Mouse (Mus musculus) gastrocnemius, adult 8-10 months (tissue): Measurements from ENCODE around the gene Ramp1. TPM values are rescaled to one million over a fixed set of nuclear protein-coding genes. Genes with fewer than 3 reads are reported as not detected.

Source experiments
- DNase-seq, 2 experiments: peaks; one replicate each; pipeline ENCODE4 v3.0.0; 2022; ENCODE audit warnings: low spot score in 2 of 2
- total RNA-seq, 4 experiments: library from RNA; stranded (reverse); gene quantifications; 2 replicates each; pipeline ENCODE4 v1.2.4; 2022

The Ramp1 gene
- total RNA-seq = 10 to 100 TPM; 10.7 to 19.5 (median 15.8) TPM

DNA sequence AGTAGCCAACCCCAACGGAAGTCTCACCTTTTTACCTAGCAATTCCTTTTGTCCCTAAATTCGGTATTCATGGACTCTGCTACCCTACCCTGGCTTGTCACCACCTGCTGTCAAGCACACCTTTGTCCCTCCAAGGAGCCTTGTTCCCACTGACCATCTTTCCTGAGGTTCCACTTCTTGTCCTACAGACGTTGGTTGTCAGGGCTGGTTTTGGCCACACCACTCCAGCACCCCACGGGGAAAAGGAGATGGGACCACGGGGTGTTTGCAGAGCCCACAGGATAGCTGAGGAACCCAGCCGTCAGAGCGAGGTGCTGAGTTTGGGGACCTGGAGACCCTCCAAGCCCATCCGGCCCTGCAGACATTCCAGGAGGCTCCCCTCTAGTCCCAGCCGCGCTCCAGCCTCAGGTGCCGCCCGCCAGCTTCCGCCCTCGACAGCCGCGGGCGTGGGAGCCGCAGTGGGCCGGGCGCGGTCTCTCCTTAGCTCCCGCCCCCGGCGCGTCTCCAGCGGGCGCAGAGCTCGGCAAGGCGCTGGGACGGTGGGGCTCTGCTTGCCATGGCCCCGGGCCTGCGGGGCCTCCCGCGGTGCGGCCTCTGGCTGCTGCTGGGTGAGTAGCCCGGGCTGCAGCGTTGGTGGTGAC lies at the start of gene Ramp1:
Gene Ramp1 (plus strand): TSS at position 290 of the 641 bp plus-strand sequence.
- peak; percentile 15 to 36 for DNase-seq

DNA sequence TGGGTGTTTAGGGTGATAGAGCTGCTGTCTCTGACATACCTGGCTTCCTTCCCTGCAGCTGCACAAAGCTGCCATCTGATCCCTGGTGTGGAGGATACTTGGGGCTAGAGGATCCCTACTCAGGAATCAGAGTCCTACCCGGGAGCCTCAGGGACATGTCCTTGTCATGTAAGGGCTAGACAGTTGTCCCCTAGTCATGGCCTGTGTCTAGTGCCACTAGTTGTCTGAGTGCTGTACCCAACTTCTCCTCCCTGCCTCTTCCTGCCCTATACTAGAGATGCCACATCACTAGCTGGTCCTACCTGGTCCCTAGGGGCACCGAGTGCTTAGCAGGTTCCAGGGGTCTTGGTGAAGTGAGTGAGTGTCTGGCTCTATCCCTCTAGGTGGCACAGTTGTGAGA lies 42.6 kb upstream of the Ramp1 start:
- no peak for DNase-seq

DNA sequence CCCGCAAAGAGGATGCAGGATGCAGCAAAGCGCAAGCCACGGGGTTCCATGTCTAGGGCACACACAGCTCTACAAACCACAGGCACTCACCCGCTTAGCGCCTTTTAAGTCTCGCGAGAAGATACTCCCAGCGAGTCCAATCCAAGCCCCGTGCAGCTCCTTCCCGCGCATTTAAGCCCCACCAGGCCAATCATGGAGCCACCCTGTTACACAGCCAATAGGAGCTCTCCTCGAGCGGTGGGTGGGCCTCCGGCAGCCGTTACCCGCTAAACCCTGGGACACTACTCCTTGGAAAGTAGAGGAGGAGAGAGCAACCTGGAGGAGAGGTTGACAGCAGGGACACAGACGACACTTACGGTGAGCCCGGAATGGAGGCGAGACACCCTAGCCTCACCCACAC lies 34.8 kb upstream of the Ramp1 start, which contains the start of gene Rbm44:
Gene Rbm44 (plus strand): TSS at position 277 of the 400 bp plus-strand sequence.
- no peak for DNase-seq

DNA sequence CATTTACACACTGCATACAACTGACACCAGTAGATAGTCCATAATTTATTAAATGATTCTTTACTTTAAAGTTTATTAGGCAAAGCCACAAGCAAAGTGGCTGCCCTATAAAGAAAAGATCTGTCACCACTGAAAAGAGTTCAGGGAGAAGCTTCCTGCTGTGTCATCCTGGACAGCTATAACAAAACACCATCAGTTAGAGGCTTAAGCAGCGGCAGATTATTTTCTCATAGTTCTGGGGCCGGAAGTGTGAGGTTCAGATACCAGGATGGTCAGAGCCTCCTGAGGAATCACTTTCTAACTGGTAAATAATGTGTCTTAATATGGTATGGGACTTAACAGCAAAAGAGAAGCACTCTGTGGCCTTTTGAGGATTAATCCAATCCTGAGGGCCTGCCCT lies 28.1 kb upstream of the Ramp1 start:
- no peak for DNase-seq

DNA sequence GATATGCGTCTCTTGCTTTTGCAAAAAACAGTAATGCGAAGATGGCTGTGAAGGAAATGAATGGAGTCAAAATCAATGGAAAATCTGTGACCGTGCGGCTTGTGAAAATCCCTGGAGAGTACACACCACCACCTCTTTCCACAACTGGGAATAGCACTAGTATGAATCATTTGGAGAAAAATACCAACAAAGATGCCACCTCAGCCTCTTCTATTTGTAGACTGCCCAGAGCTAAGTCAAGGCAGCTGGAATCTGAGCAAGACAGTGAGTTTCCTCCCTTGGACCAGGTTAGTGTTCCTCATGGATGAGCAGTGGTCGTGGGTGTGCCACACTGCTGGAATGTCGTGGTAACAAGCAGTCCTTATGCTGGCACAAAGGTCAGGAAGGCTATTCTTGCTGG lies 12.8 kb upstream of the Ramp1 start:
- no peak for DNase-seq

DNA sequence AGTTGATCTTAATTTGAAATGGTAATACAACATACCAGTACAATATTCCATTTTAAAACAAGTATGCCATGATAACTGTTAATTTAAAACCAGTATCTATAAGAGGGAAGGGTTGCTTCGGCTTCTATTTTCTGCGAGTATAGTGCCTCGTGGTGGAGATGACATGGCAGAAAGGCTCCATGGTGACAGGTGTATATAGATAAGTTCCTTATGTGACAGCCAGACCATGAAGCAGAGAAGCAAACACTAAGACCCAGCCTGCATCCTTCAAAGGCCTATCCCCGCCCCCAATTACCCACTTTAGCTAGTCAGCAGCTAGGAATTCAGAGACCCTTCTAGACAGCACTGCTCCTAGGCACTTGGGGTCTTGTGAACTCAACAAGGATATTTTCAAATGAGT lies 10.5 kb upstream of the Ramp1 start:
- DNase-seq = no peak

DNA sequence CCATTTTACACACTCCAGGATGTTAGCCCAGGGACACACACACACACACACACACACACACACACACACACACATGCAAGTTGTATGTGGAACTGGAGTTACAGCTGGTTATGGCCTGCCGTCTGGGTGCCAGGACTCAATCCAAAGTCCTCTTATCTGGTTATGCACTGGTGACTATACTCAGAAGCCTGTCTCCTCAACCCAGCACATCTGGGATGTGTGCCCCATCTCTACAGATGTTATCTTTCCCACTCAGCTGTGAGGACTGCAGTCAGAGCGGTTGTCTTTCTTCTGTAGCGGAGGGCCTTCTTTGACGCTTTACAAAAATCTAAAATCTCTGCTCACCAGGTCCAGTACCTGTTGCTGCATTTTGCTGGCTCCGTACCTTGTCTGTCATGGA lies 4.8 kb upstream of the Ramp1 start:
- DNase-seq = no peak

DNA sequence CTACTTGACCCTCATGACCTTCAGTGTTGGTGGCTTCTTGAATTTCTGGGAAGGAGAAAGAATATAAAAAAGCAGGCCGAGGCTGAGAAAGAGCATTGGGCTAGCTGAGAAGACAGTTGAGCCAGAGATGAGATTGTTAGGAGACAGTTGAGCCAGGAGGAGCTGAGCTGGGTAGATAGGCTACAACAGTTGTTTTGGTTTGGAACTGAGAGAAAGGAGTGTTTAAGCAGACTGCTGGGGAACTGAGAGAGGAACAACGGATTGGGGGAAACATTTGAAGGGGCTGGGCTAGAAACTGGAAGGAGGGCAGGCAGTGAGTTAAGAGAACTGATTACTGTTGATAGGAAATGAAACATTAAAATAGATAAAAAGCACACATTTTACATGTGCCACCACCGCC lies 3.6 kb upstream of the Ramp1 start:
- DNase-seq = no peak

DNA sequence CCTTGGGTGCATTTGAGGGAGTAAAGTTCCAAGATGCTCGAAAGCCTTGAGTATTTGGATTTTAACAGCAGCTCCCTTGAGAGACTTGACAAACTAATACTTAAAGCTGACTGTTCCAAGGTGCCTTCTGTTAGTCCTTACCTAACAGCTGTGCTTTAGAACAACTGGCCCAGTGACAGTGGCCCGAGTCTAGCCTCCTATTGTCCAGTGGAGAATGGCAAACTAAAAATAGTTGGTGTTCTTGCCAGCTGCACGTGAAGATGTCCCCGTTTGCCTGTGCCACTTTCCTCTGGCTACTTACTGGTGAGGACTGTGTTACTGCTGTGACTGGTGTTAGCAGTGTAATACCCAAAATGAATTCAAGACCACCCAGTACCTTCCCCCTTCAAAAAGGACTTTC lies 2.8 kb upstream of the Ramp1 start:
- DNase-seq = no peak

DNA sequence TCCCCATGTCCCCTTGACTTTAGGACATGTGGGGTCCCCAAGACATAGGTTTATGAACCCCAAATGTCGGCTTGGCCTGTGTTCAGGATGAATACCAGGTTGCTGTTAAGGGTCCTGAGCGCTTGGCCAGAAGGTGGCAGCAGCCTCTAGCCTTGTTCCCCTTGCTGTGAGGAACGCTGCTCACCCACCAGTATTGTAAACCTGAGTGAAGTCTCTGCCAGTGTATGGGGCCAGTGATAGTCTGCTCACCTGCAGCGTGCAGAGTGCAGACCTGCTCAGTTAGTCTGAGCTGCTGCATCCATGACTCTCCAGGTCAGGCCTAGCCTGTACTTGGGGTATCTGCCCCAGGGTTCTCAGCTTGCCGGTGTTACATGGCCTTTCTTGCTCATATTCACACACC lies 536 bp upstream of the Ramp1 start:
- peak; percentile 42 to 59 for DNase-seq

DNA sequence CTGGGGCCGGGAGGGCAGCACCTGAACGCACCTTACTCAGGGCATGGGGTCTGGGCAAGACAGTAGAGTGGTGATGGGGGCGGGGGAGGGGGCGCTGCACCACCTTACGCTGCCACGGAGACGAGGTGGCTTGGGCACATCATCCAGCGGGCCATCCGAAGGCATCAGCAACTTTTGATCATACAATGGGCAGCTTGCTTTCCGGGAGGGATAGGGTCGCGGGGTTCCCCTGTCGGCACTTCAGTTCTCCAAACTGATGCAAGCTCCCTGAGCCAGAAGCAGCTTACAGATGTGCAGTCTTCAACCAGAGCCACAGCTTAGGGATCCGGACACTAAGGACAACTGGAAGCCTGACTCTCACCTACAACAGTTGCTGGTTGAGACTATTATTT lies 548 bp downstream of the Ramp1 start:
- DNase-seq = no peak

DNA sequence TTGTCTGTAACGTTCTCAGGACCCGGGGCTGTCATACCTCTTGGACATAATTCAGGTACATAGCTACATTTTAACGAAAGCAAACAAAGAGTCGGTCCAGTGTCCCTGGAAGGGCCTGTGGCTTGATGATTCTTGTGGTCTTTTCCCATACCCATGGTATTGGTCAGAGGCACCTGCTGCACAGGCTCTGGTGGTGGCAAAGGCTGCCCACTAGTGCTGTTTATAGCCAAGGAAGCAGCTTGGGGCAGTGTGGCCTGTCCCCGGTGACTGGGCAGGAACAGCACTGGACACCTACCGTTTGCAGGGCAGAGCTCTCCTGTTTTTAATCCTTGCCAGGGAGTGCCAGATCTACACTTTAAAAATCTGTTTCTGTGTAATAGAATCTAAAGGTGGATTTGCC lies 1.1 kb downstream of the Ramp1 start:
- peak in 1 of 2 experiments; percentile 22 for DNase-seq

DNA sequence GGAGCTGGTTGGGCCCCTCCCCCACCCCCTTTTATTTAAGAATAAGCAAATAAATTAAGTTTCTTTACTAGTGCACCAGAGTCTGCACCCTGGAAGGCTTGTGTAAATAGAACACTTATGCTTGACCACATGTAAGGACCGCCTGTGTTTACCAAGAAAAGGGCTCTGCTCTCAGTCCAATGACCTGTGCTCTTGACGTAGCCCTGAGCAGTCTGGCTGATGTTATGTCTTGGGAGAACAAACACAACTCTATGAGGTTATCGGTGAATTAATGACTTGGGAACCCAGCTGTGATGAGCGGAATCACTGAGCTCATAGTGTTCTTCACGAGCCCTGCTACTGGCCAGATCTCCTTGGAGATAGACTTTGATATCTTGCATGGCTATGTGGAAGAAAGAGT lies 1.6 kb downstream of the Ramp1 start:
- peak in 1 of 2 experiments; percentile 18 for DNase-seq

DNA sequence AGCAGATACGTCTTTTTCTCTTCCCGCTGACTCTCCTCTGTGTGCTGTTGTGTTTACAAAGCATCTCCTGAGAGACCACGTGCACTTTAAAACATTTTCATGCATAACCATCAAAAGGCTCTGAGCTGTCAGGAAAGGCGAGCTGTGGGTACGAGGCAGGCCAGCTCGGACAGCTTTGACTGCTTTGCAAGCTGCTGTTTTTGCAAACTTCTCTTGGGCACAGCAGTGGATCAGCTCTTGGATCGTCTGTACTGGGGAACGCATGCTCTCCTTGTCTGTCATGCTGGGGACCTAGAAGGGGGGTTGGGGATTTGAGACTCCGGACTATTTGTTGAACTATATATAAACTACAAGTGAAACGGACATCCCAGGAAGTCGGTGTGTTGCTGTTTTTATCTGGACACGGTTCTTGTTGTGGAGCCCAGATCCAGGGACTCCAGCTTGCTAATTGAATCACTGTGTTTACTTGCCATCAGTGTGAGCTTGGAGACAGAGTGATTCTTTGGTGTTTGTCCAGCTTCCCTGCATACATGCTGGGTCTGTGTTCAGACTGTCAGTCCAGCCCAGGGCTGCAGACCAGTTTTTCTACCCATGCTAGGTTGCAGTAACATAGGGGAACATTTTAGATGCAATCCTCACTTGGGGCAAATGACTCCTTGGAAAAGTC lies 2.3 kb downstream of the Ramp1 start:
- no peak for DNase-seq

DNA sequence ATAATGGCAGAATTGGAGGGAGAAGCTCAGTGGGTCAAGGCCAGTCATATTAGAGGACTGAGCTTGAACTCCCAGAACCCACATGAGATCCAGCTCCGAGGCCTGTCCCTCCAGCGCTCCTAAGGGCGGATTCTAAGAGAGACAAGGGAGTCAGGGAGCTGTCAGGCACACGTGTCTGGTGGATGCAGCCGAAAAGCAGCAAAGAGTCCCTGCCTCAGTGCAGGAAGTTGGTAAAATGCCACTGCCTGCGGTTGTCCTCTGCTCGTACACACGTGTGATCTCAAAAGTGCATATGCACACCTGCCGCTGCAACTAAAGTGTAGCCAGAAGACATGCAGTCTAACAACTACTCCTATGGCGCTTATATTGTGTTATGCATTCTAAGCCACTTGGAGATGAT lies 3.7 kb downstream of the Ramp1 start:
- no peak for DNase-seq

DNA sequence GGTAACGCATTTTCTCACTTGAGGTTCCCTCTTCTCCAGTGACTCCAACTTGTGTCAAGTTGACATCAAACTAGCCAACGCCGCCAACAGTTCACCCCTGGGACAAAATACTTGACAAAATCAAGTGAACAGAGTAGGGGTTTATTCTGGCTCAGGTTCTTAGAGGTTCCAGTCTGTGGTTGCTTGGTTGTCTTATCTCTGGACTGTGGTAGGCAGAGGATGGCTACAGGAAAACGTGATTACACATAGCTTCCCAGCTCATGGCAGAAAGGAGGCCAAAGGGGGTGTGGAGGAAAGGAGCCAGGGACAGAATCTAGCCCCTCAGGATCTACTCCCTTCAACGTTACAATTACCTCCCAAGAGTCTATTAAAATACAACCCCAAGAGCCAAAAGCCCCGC lies 7.1 kb downstream of the Ramp1 start:
- no peak for DNase-seq

DNA sequence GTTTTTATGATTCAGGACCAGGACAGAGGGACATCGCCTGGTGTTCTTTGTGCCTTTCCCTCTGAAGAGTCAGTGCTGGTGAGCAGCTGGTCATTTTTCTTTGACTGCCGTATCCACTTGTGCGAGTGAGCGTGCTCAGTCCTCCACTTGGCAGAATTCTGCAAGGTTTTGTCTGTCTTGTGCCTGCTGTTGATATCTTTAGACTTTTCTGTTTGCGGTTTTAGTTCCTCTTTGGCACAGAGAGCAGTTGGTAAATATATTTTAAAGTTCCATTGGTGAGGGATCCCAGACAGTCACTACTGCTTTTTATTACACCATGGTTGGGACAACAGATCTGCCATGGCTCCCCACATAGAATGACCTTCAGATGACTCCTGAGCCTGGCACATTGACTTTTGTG lies 7.7 kb downstream of the Ramp1 start:
- no peak for DNase-seq

DNA sequence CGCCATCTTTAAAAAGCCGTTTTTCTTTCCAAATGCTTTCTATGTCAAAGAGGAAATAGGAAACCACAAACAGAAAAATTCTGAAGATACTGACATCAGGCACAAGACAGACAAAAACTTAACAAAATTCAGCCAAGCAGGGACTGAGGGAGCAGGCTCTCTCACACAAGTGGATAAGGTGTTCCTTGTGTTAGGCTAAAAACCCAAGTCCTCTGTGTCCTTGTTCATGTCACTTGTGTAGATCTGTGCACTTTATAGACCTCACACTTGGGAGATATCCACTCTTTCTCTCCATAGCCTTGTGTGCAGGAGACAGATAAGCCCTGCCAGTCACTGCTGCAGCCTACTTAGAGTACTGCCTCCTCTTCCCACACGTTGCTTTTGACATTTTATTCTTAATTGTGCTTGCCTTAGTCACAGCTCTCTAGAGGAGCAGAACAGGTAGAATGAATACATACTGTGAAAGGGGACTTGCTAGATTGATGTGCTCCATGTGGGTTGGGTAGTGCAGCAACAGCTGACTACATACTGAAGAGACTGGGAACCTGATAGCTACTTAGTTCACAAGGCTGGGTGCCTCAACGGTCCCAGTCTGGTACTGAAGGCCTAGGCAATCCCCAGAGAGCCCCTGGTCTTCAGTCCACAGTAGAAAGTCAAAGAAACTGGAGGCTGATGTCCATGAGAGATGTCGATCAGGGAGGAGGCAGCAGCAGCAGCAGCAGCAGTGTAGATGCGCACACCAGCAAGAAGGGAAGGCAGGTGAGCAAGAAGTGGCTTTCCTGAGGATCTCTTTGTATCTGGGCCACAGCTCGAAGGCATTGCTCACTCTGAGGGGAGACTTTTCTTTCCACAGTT lies 8.4 kb downstream of the Ramp1 start:
- no peak for DNase-seq

DNA sequence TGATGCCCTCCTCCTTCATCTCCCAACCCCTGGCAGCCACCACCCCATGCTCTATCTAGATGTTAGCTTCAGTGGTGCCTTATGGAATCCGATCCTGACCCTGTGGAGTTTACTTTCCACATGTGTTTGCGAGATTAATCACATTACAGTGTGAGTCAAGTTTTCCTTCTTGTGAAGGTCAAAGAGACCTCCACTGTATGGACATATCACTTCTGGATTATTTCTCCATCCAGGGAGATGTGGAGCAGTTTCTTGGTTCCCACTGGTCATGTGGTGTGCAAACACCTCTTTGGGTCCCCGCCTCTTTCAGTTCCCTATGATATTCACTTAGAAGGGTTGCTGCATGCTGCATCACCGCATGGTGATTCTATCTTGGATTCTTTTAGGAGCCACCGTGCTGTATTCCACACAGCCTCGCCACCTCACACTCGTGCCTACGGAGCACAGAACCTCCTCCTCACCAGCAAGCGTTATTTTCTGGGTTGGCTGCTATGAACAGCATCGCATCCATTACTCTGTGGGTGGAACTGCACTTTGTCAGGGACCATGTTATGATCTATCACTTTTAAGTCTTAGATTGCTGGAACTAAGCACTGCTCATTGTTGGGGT lies 9.3 kb downstream of the Ramp1 start:
- no peak for DNase-seq

DNA sequence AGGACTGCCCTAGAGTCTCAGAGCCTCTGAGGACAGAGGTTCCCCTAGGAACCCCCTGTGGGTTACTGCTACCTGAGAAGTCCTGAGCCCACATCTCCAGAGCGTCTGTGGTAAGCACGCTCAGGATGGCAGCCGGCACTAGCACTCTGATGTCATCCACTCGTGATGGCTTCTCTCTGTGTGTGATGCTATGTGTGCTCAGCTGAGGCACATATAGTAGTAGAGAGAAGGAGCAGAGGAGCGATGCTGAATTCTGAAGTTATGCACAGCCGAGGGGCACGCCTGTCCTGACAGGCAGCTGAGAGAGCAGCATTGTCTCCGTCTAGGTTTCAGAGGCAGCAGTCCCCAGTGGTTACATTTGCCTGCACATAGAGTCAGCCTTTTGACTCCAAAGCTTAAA lies 12.6 kb downstream of the Ramp1 start:
- DNase-seq = no peak

DNA sequence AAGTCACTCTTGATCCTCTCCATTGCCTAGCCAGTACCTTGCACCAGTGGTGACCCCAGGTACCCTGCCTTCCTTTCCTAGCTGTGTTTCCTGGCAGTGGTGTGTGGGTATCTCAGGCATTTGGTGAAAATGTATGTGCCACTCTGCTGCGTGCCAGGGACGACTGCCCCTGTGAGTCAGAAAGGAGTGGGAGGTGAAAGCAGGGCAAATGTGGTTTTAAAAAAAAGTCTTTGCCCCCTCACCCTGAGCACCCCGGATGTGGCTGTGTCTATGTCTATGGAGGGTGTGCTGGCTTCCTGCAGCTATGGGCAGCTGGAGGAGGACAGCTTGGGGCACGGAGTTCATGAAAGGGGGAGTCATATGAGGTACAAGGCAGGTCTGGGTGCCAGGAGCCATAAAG lies 13.6 kb downstream of the Ramp1 start:
- no peak for DNase-seq

DNA sequence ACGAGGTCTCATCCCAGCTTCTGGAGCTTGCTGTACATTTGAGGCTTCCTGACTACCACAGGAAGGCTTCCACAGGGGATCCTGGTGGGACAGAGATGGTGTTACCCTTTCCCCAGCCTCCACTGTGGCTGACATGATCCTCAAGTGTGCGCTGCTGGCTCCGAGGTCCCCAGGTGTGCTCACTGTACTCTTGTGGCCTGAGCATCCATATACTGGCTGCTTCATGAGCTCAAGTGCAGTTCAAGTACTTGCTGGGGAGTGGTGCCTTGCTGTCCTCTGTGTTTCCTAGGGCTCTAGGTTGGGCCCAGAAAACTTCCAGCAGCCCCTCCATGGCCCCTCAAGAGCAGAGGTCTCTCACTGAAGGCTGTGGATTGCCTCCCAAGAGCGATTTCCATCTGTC lies 14.1 kb downstream of the Ramp1 start:
- DNase-seq = no peak
